Mouse (Mus musculus): ENCODE measurements at regions not wholly inside any gene's neighbourhood (a gene's known extent, or its start where the extent isn't known, plus 50 kb on each side); places are given as distances from the start of the nearest gene placed in this dataset.

DNA sequence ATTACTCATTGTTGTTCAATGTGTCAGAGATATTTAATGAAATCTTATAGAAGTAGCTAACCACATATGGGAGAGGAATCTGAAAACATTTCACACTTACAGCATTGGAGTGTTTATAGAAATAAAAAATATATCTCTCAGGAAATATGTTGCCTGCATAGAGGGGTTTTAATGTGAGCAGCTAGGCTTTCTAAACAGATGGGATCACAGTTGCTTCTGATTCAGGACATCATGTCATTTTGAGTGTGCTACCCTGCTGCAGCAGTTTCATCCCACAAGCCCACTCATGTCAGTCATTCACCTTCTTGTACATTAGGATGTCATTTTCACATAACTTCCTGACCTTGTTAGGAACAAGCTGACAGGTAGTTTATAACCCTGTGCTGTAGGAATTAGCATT lies 1973.4 kb downstream of the Olfm4 start:
- intact Hi-C loops (cut with DNase I), result no loop called here
- DNase-seq, result no peak

DNA sequence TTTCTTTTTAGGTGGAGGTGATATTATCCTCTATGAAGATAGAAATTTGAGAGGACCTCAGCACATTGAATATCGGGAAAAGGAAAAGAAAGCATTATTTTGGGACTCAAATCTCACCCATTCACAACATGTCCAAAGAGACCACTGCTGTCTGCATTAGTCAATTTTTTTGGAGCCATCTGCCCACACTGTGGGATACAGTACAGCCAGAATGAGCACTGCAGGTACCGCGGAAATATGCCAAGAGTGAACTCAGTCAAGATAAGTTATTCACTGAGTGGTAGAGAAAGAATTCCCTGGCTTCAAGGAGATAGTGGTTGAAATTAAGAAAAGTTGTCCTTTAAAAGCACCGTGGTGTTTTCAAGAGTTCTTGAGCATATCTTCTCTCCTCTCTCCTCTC lies 2003.9 kb downstream of the Olfm4 start:
- intact Hi-C loops (cut with DNase I), result no loop called here
- DNase-seq, result peak; percentile 75

DNA sequence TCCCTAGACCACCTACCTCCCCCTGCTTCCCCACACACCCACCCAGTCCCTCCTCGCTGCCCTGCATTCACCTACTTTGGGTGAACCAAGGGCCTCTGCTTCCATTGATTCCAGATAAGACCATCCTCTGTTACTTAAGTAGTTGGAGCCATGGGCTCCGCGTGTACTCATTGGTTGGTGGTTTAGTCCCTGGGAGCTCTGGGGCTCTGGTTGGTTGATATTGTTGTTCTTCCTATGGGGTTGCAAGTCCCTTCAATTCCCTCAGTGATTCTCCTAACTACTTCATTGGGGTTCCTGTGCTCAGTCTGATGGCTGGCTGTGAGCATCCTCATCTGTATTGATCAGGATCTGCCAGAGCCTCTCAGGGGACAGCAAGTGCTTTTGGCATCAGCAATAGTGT lies 2004.5 kb downstream of the Olfm4 start:
- intact Hi-C loops (cut with DNase I), result no loop called here
- no peak for DNase-seq

DNA sequence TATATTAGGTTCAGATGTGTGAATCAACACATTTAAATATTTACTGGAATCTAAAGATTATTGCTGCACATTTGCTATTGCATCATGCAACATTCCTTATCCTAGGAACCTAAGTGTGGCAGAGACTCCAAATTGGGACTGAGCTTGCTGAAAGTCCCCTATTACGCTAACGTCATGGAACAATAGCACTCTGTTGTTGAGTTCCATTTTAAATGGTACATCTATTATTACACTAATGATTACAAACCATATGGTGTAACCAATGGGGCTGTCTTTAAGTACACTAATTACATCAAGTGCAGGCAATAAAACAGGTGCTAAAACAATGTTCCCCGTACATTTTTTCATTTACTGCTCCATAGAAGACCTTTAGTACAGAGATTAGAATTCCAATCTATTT lies 2018.9 kb downstream of the Olfm4 start:
- no peak for DNase-seq
- intact Hi-C loops (cut with DNase I), result no loop called here

DNA sequence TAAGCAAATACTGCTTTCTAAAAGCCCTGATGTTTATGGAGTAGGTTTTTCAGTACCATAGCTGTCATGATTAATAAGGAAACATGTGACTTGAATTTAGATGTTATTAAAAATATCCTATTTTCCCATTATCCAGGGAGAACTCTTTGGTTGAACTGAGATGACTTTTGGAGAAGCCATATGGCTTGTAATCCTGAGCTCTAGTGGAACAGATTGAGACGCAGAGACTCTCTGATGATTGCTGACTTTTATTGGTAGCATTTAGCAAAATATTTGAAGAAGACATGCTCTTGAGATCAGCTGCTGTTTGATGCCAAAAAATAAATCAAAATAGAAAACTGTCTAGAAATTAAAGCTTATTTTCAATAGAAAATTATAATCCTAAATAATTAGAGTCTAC lies 2030.8 kb downstream of the Olfm4 start:
- no peak for DNase-seq
- intact Hi-C loops (cut with DNase I), result no loop called here
